Mouse (Mus musculus): ENCODE results near the gene Ptpn18. TPM values are rescaled to one million over a fixed set of nuclear protein-coding genes. Genes with fewer than 3 reads are reported as not detected.
A peak's percentile ranks its signal among the peaks of the same experiment; 100 is the strongest.

Gene Ptpn18
- polyA plus RNA-seq, 1 experiment from 2014 or later, result 7.9 TPM

DNA sequence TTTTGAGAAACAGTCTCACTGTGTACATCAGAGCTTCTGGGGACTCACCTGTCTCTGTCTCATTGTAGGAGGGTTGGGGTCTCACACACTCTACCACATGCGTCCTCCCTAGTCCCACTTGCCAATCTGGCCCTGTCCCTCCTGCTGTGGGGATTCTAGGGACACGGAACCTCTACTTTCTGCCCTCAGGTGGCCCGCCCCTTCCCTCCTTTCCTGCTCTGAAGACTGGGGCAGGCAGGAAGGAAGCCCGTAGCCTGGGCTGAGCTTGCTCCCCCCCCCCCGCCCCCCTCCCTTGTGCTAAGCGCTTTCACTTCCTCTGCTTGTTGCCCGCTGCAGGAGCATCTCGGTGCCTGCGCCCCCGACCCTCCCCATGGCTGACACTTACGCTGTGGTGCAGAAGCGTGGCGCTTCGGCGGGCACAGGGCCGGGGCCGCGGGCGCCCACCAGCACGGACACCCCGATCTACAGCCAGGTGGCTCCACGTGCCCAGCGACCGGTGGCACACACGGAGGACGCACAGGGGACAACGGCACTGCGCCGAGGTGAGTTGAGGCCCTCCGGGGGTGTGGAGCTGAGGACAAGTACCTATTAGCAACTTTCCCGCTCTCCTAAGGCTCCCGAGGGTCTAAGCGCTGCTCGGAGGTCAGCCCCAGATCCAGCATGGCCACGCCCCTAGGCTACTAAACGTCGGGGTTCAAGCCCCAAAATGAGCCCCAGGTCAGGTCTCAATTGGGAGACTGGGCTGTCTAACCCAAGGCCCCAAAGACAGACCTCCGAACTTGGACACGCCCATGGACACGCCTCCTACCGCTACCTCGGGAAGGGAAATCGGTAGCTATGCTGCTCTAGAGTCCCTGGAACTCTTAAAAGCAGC, 13.1 kb downstream of the Ptpn18 start:
- Histone ChIP-seq H3K4me3 (ENCODE audit: low read depth, low read length) (peak overlapping the region; percentile 48), H3K4me1 (ENCODE audit: control insufficient read depth, insufficient read depth, low read length) (no peaks in the 10 kb centered on the region), H3K36me3 (ENCODE audit: control insufficient read depth, insufficient read depth, low read length) (no peaks in the 10 kb centered on the region), H3K4me2 (ENCODE audit: low read depth, severe bottlenecking) (peak overlapping the region; percentile 94), H3K27me3 (ENCODE audit: control insufficient read depth, insufficient read depth, low read length) (no peaks in the 10 kb centered on the region), H3K9me3 (ENCODE audit: control insufficient read depth, low read length) (no peaks in the 10 kb centered on the region), H3K27ac (replicated peaks; ENCODE audit: low read depth, low read length) (no peak overlapping the region), H3K9ac (ENCODE audit: low read length) (peak overlapping the region; percentile 43; the same call in 1 of the 2 replicates)
- ATAC-seq (ENCODE audit: insufficient number of reproducible peaks, low FRiP score, low TSS enrichment, low read depth), result peak; percentile 64
- DNase-seq (ENCODE audit: low spot score), result peak; percentile 70
- under 1% methylated on average over 41 of the region's 43 CpGs for WGBS

DNA sequence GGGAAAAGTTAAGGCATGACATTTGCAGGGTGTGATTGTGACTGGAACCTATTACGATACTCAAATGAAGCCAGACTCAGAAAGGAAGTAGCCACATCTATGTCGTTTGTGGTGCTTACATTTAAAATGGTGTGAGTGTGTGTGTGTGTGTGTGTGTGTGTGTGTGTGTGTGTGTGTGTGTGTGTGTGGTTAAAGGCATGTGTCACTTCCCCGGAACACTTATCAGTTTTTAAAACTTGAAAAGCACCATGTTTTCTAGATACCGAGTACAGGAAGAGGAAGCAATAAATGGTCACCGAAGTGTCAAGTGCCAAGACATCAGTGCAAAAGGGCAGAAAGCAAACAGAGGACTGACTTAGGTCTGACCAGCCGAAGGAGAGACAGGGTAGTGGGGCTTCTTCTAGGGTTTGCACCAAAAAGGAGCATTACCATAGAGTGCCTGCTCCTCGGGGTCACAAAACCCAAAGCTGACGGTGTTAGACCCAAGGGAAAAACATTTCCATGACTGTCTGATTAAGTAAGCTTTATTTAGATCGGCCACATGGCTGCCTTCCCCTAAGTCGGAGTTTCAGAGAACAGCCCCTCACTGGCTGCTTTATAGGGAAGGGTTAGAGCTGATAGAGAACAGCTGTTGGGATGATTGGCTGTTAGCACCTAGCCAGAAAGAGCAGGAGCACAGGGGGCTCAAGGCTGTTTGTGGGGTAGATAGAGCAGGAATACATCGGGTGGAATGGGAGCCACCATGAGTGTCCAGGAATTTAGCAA, 19.5 kb downstream of the Ptpn18 start:
- Histone ChIP-seq H3K36me3 (ENCODE audit: control insufficient read depth, insufficient read depth, low read length) (no peaks in the 10 kb centered on the region), H3K4me1 (ENCODE audit: control insufficient read depth, insufficient read depth, low read length) (peaks cover 8% of the 10 kb centered on the region), H3K4me2 (ENCODE audit: low read depth, severe bottlenecking) (no peak overlapping the region), H3K27me3 (ENCODE audit: control insufficient read depth, insufficient read depth, low read length) (no peaks in the 10 kb centered on the region), H3K9ac (ENCODE audit: low read length) (no peak overlapping the region), H3K27ac (replicated peaks; ENCODE audit: low read depth, low read length) (no peak overlapping the region), H3K4me3 (ENCODE audit: low read depth, low read length) (no peak overlapping the region), H3K9me3 (ENCODE audit: control insufficient read depth, low read length) (no peaks in the 10 kb centered on the region)
- ATAC-seq (ENCODE audit: insufficient number of reproducible peaks, low FRiP score, low TSS enrichment, low read depth) (0 out of 2 replicates have a peak, but pooled peaks have one; percentile 39), DNase-seq (ENCODE audit: low spot score) (peak; percentile 44)
- WGBS, result 24% methylated on average over 11 of the region's 11 CpGs

DNA sequence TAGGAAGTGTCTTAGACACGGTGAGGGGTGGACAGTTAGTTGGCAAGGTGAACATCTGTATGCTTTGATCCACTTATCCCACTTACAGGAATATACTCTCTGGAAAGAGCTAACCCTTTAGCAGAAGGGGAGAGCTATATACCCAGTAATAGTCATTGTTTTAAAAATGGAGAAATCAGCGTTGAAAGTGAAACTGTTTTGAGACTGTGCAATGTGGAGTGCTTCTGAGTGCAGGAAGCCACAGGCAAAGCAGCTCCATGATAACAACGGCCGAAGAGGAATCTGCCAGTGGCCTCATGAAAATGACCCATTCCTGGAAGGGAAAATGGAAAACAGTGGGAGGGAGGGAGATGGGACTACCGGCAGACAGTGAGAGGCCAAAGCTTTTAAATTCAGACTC, 21.2 kb downstream of the Ptpn18 start:
- no peak overlapping the region for H3K27ac ChIP-seq (replicated peaks; ENCODE audit: low read depth, low read length)
- 78% methylated on average over 5 of the region's 5 CpGs for WGBS
- no peaks in the 10 kb centered on the region for H3K27me3 ChIP-seq (ENCODE audit: control insufficient read depth, insufficient read depth, low read length)

DNA sequence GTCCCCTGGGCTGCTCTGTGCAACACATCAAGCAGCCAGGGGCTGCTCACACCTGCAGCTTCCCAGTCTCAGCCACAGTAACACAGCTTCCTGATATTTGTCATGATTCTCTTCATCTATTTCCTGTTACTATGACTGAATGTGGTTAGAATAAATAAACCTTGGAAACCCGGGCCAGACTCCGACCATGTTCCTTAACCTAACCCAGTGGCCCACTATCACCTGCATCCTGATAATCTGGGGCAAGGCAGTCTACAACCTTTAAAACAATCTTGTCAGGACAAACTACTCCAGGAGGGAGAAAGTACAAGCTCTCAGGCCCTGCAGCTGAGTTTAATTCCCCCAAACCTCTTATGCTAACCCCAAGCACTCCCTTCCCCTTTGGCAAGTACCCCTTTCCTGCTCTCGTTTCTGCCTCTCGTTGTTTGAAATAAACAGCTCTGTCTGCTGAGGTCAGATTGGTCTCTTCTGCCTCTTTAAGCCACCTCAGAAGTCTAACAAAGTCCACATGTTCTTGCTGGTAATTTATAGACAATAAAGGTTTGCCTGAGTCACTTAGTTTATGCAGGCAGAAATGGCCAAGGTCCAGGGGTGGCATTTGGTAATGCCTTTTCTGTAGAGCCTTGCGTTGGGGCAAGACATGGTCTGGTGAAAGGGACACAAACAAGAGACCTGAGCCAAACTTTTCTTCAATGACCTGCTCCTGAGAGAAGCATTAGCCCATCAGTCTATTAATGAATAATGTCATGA, 22.5 kb downstream of the Ptpn18 start:
- no peak for DNase-seq (ENCODE audit: low spot score)
- no peak overlapping the region for H3K4me2 ChIP-seq (ENCODE audit: low read depth, severe bottlenecking)
- H3K36me3 ChIP-seq (ENCODE audit: control insufficient read depth, insufficient read depth, low read length), result no peaks in the 10 kb centered on the region
- H3K27me3 ChIP-seq (ENCODE audit: control insufficient read depth, insufficient read depth, low read length), result no peaks in the 10 kb centered on the region
- peaks cover 8% of the 10 kb centered on the region for H3K4me1 ChIP-seq (ENCODE audit: control insufficient read depth, insufficient read depth, low read length)
- no peak overlapping the region for H3K4me3 ChIP-seq (ENCODE audit: low read depth, low read length)
- H3K9ac ChIP-seq (ENCODE audit: low read length), result no peak overlapping the region
- 49% methylated on average over 5 of the region's 5 CpGs for WGBS
- no peak overlapping the region for H3K27ac ChIP-seq (replicated peaks; ENCODE audit: low read depth, low read length)
- no peaks in the 10 kb centered on the region for H3K9me3 ChIP-seq (ENCODE audit: control insufficient read depth, low read length)
- no peak for ATAC-seq (ENCODE audit: insufficient number of reproducible peaks, low FRiP score, low TSS enrichment, low read depth)

More for the DNA sequence above, 21.2 kb downstream of the Ptpn18 start:
- Histone ChIP-seq H3K4me3 (ENCODE audit: low read depth, low read length) (no peak overlapping the region), H3K4me1 (ENCODE audit: control insufficient read depth, insufficient read depth, low read length) (peaks cover 8% of the 10 kb centered on the region), H3K9me3 (ENCODE audit: control insufficient read depth, low read length) (no peaks in the 10 kb centered on the region), H3K4me2 (ENCODE audit: low read depth, severe bottlenecking) (no peak overlapping the region), H3K9ac (ENCODE audit: low read length) (no peak overlapping the region), H3K36me3 (ENCODE audit: control insufficient read depth, insufficient read depth, low read length) (no peaks in the 10 kb centered on the region)
- ATAC-seq (ENCODE audit: insufficient number of reproducible peaks, low FRiP score, low TSS enrichment, low read depth) (no peak), DNase-seq (ENCODE audit: low spot score) (no peak)

DNA sequence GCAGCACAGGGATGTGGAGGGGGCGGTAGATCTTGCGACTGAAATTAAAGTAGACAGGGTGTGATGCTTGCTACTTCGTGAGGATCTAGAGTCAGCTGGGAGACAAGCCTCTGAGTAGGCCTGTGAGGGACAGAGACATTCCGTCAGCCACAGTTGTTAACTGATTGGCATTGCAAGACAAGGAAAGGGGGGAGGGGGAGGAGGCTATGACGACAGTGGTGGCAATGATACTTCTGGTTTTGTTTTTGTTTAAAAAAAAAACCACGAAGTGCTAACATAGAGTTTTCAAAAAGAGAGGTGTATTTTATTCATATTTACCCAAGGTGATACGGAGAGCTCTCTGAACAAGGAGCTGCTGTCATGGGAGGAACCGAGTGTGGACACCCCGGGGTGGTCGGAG, 24.9 kb downstream of the Ptpn18 start:
- no peaks in the 10 kb centered on the region for H3K9me3 ChIP-seq (ENCODE audit: control insufficient read depth, low read length)
- H3K4me2 ChIP-seq (ENCODE audit: low read depth, severe bottlenecking), result no peak overlapping the region
- H3K36me3 ChIP-seq (ENCODE audit: control insufficient read depth, insufficient read depth, low read length), result no peaks in the 10 kb centered on the region
- ATAC-seq (ENCODE audit: insufficient number of reproducible peaks, low FRiP score, low TSS enrichment, low read depth) (no peak), DNase-seq (ENCODE audit: low spot score) (no peak)
- H3K4me1 ChIP-seq (ENCODE audit: control insufficient read depth, insufficient read depth, low read length), result peaks cover 6% of the 10 kb centered on the region
- no peak overlapping the region for H3K27ac ChIP-seq (replicated peaks; ENCODE audit: low read depth, low read length)
- H3K4me3 ChIP-seq (ENCODE audit: low read depth, low read length), result no peak overlapping the region
- H3K9ac ChIP-seq (ENCODE audit: low read length), result no peak overlapping the region
- 73% methylated on average over 10 of the region's 10 CpGs for WGBS
- H3K27me3 ChIP-seq (ENCODE audit: control insufficient read depth, insufficient read depth, low read length), result no peaks in the 10 kb centered on the region

DNA sequence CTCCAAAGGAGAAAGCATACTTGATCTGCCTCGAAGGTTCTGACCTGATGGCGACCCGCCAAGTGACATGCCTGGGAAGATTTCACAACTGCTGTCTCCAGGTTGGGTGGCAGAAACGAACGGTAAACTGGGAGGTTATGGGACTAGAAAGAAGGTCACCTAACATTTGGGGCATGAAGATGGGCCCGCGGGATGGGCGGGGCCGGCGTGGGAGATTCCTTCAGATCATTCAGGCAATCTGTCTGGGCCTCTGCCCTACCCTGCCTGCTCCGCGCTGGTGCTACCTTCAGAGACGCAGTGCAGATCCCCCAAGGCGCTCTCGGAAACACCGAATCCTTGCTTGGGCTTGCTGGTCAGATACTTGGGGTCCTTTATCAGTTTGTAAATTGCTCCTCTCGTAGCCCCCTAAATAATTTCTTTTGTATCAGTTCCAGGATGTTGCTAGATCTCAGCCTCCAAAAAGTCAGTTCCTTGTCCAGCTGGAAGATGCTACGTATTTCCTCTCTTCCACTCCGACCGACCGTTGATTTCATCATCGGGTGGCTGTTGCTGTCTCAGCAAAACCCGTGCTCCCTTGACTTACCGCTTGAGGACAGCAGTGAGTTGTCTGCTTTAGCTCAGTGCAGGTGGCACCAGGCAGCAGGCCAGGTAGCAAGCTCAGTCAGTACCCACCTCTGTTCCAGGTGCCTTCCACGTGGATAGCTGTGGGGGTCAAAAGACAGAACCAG, 26.1 kb downstream of the Ptpn18 start:
- Histone ChIP-seq H3K27me3 (ENCODE audit: control insufficient read depth, insufficient read depth, low read length) (no peaks in the 10 kb centered on the region), H3K27ac (replicated peaks; ENCODE audit: low read depth, low read length) (no peak overlapping the region), H3K4me1 (ENCODE audit: control insufficient read depth, insufficient read depth, low read length) (peaks cover 5% of the 10 kb centered on the region), H3K9me3 (ENCODE audit: control insufficient read depth, low read length) (no peaks in the 10 kb centered on the region), H3K36me3 (ENCODE audit: control insufficient read depth, insufficient read depth, low read length) (no peaks in the 10 kb centered on the region), H3K9ac (ENCODE audit: low read length) (no peak overlapping the region), H3K4me3 (ENCODE audit: low read depth, low read length) (no peak overlapping the region), H3K4me2 (ENCODE audit: low read depth, severe bottlenecking) (peak overlapping the region; percentile 33)
- WGBS, result 7% methylated on average over 25 of the region's 25 CpGs
- DNase-seq (ENCODE audit: low spot score), result peak; percentile 47
- ATAC-seq (ENCODE audit: insufficient number of reproducible peaks, low FRiP score, low TSS enrichment, low read depth), result 0 out of 2 replicates have a peak, but pooled peaks have one; percentile 60

DNA sequence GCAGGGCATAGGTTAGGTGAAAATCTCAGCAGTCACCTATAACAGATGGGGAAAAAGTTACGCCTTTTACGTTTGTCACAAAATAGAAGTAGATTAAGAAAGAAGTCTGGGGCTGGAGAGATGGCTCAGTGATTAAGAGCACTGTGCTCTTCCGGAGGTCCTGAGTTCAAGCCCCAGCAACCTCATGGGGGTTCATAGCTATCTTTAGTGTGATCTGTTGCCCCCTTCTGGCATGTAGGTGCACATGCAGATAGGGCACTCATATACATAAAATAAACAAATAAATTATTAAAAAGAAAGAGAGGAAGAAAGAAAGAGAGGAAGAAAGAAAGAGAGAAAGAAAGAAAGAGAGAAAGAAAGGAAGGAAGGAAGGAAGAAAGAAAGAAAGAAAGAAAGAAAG, 27.8 kb downstream of the Ptpn18 start:
- Histone ChIP-seq H3K9ac (ENCODE audit: low read length) (no peak overlapping the region), H3K4me3 (ENCODE audit: low read depth, low read length) (no peak overlapping the region), H3K27me3 (ENCODE audit: control insufficient read depth, insufficient read depth, low read length) (no peaks in the 10 kb centered on the region), H3K4me1 (ENCODE audit: control insufficient read depth, insufficient read depth, low read length) (no peaks in the 10 kb centered on the region; the same call in 1 of the 2 replicates), H3K9me3 (ENCODE audit: control insufficient read depth, low read length) (no peaks in the 10 kb centered on the region), H3K27ac (replicated peaks; ENCODE audit: low read depth, low read length) (no peak overlapping the region), H3K4me2 (ENCODE audit: low read depth, severe bottlenecking) (no peak overlapping the region), H3K36me3 (ENCODE audit: control insufficient read depth, insufficient read depth, low read length) (no peaks in the 10 kb centered on the region)
- DNase-seq (ENCODE audit: low spot score) (no peak), ATAC-seq (ENCODE audit: insufficient number of reproducible peaks, low FRiP score, low TSS enrichment, low read depth) (no peak)
- 94% methylated on average over 3 of the region's 3 CpGs for whole genome bisulfite sequencing

Measured in limb, embryonic 11.5 days (tissue).